ENCODE assay signal across 15 mouse cellular contexts in genomic region chr14:99772774-99773423, GRCm38 (mm10).
DNase-seq lines count a peak whose midpoint lies in the region; ATAC-seq and TF ChIP-seq lines count a peak whose summit lies in the region.
"Had no signal": no experiment of that assay in that cellular context is flagged by ENCODE, and none has a peak within 500 bp of the region (broad histone marks: within the 10 kb centered on the region; RNA-seq: fewer than 3 reads in every experiment).

No protein-coding gene starts in this region.

- no peak for TF ChIP-seq CTCF in kidney, postnatal 0 days (IDR thresholded peaks at IDR 0.05; ENCODE audit: low read depth)
- no peak for TF ChIP-seq CTCF in hindbrain, postnatal 0 days (IDR thresholded peaks at IDR 0.05; ENCODE audit: low read depth)

- H3K4me1 ChIP-seq in kidney, postnatal 0 days (replicated peaks; ENCODE audit: insufficient read depth, low read length), result peaks cover 5% of the 10 kb centered on the region; the same call in 1 of the 2 replicates
- H3K4me1 ChIP-seq in limb, embryonic 13.5 days, result no peaks in the 10 kb centered on the region
- H3K4me1 ChIP-seq in hindbrain, postnatal 0 days (ENCODE audit: insufficient read depth, low read length), result no peaks in the 10 kb centered on the region
- H3K4me1 ChIP-seq: forebrain, embryonic 10.5 days; hindbrain, embryonic 12.5 days had no signal

- H3K4me3 ChIP-seq in kidney, postnatal 0 days (replicated peaks; ENCODE audit: low read depth, low read length), result peak overlapping the region; percentile 25
- no peak overlapping the region for H3K4me3 ChIP-seq in limb, embryonic 13.5 days
- no peak overlapping the region for H3K4me3 ChIP-seq in hindbrain, postnatal 0 days (ENCODE audit: low read length)
- H3K4me3 ChIP-seq: forebrain, embryonic 10.5 days; hindbrain, embryonic 12.5 days had no signal

- no peak overlapping the region for H3K27ac ChIP-seq in kidney, postnatal 0 days
- no peak overlapping the region for H3K27ac ChIP-seq in limb, embryonic 13.5 days
- H3K27ac ChIP-seq in hindbrain, postnatal 0 days, result no peak overlapping the region
- H3K27ac ChIP-seq: forebrain, embryonic 10.5 days; hindbrain, embryonic 12.5 days had no signal

- peak overlapping the region; percentile 60 for H3K4me2 ChIP-seq in kidney, postnatal 0 days (ENCODE audit: low read length)
- H3K4me2 ChIP-seq in limb, embryonic 13.5 days (replicated peaks), result 0 out of 2 replicates have a peak overlapping the region, but pooled peaks have one; percentile 16
- H3K4me2 ChIP-seq in hindbrain, postnatal 0 days (ENCODE audit: low read depth, low read length), result no peak overlapping the region
- H3K4me2 ChIP-seq: hindbrain, embryonic 12.5 days; midbrain, embryonic 11.5 days had no signal

- peak; percentile 5 for DNase-seq in embryo, embryonic 10 days (ENCODE audit: low spot score)
- no peak for DNase-seq in embryo, embryonic 9.5 days (ENCODE audit: extremely low spot score)
- DNase-seq in kidney, postnatal 0 days (ENCODE audit: low spot score), result peak; percentile 71
- no peak for DNase-seq in kidney, adult 8-10 months
- DNase-seq in ES-CJ7 (ENCODE audit: low read depth, low spot score), result peak; percentile 54
- no peak for DNase-seq in gastrocnemius, adult 8-10 months (ENCODE audit: low spot score in 2 of 2)
- no peak for DNase-seq in hindbrain, postnatal 0 days (ENCODE audit: low spot score)
- DNase-seq: cerebellum, adult 11 months; gastrocnemius, postnatal 10 days; left cerebral cortex, postnatal 4 days; thymus, postnatal 14 days had no signal

- no peaks in the 10 kb centered on the region for H3K9me3 ChIP-seq in kidney, postnatal 0 days (replicated peaks; ENCODE audit: low read length)
- no peaks in the 10 kb centered on the region for H3K9me3 ChIP-seq in limb, embryonic 13.5 days
- H3K9me3 ChIP-seq in hindbrain, postnatal 0 days (ENCODE audit: low read length), result no peaks in the 10 kb centered on the region
- H3K9me3 ChIP-seq: forebrain, embryonic 10.5 days; hindbrain, embryonic 12.5 days had no signal

- ATAC-seq in kidney, postnatal 0 days (replicated peaks; ENCODE audit: low FRiP score, low read depth), result no peak; the same call in 1 of the 2 replicates
- peak; percentile 54; the same call in 1 of the 2 replicates for ATAC-seq in limb, embryonic 13.5 days (ENCODE audit: low FRiP score, low read depth)
- ATAC-seq in hindbrain, postnatal 0 days, result no peak

- 20% methylated on average over 19 of the region's 19 CpGs for WGBS in kidney, postnatal 0 days
- 51% methylated on average over 19 of the region's 19 CpGs for WGBS in limb, embryonic 13.5 days
- WGBS in hindbrain, postnatal 0 days, result 80% methylated on average over 19 of the region's 19 CpGs

- H3K9ac ChIP-seq in kidney, postnatal 0 days (ENCODE audit: low read depth, low read length), result 0 out of 2 replicates have a peak overlapping the region, but pooled peaks have one; percentile 24
- no peak overlapping the region for H3K9ac ChIP-seq in limb, embryonic 13.5 days
- H3K9ac ChIP-seq in hindbrain, postnatal 0 days (replicated peaks; ENCODE audit: low read length), result no peak overlapping the region
- H3K9ac ChIP-seq: hindbrain, embryonic 12.5 days had no signal

- no peaks in the 10 kb centered on the region for H3K27me3 ChIP-seq in kidney, postnatal 0 days (ENCODE audit: insufficient read depth, low read length)
- H3K27me3 ChIP-seq in limb, embryonic 13.5 days, result no peaks in the 10 kb centered on the region
- no peaks in the 10 kb centered on the region for H3K27me3 ChIP-seq in hindbrain, postnatal 0 days (ENCODE audit: insufficient read depth, low read length)
- H3K27me3 ChIP-seq: hindbrain, embryonic 12.5 days had no signal

- H3K36me3 ChIP-seq in kidney, postnatal 0 days (ENCODE audit: insufficient read depth, low read length), result no peaks in the 10 kb centered on the region
- H3K36me3 ChIP-seq in limb, embryonic 13.5 days, result no peaks in the 10 kb centered on the region
- H3K36me3 ChIP-seq in hindbrain, postnatal 0 days (ENCODE audit: insufficient read depth, low read length), result no peaks in the 10 kb centered on the region
- H3K36me3 ChIP-seq: forebrain, embryonic 10.5 days; hindbrain, embryonic 12.5 days had no signal

Comparison
In these comparisons a context has a peak if more than half of its experiments do, and no peak if none do; other contexts are left out.
1. DNase-seq: peak in embryo, embryonic 10 days (single experiment), kidney, postnatal 0 days (single experiment) and ES-CJ7 (single experiment); none in embryo, embryonic 9.5 days (single experiment), kidney, adult 8-10 months (0 of 2), gastrocnemius, adult 8-10 months (0 of 2) and hindbrain, postnatal 0 days (single experiment).